Mouse (Mus musculus): ENCODE results near the gene Csnk1e. TPM values are rescaled to one million over a fixed set of nuclear protein-coding genes. Genes with fewer than 3 reads are reported as not detected.

Csnk1e gene
- total RNA-seq, 2 experiments from 2014 or later: 43.1 to 43.9 TPM

GRCm38 (mm10) chr15:79443856-79444410 lies 11.4 kb downstream of the Csnk1e start:
- no peak for DNase-seq

DNA sequence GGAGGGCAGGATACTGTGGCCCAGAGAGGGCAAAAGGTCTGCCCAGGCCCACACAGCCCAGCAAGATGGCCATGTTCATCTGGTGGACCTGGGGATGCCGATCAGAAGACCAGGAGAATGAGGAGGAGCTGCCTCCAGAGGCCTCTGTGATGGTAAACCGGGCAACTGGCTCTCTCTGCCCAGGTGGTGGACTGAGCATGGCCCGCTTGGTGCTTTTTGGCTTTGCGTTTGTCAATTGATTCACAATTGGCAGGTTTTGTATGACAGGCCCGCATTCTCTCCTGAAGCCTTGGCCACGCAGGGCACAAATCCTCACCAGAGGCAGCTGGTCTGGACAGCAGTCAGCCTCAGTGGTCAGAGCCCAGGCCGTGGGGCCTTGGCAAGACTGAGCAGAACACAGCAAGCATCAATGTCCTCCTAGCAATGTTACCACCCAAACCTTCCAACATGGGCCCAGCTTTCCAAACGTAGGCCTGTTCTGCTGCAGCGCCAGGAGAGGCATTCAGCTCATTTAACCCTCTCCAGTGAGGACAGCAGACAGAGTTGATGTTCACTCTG lies 12.3 kb downstream of the Csnk1e start:
- DNase-seq: no peak

DNA sequence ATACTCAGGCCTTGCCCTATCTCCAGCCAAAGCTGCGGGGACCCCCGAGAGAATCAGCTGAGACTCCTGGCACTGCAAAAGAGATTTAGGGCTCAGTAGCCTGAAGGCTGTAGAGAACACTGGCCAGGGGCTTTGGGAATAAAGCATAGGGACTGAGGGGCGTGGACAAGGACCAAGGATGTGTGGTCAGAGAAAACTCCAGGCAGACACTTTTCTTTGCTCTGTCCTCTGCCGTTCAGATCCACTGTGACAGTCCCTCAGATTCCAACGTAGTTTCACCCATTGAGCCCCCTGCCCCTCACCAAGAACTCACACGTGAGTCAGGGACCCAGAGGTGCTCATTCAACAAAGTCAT lies 13.1 kb downstream of the Csnk1e start:
- DNase-seq: no peak

- DNase-seq: peak; percentile 83
These were observed 13.8 kb downstream of the Csnk1e start for GRCm38 (mm10) chr15:79441331-79442256.

GRCm38 (mm10) chr15:79440651-79441330 lies 14.6 kb downstream of the Csnk1e start:
- DNase-seq: no peak

DNA sequence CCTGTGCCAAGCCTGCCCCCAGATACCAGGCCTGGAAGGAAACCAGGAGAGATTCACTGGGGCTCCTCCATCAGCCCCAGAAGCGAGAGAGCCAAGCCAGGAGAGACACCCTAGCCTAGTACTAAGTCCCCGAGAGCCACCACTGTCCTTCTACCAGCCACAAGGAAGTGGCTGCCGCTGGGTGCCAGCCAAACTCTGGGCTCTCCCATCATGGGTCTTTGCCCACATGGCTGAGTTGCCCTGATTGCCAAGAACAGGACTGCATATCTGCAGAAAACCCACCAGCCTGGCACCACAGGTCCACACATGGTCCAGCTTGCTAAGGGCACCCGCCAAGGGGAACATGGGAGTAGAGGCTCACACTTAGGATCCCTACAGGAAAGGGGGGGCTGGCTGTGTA lies 15.1 kb downstream of the Csnk1e start:
- DNase-seq: peak; percentile 68

- no peak for DNase-seq
These were observed 16.0 kb downstream of the Csnk1e start for GRCm38 (mm10) chr15:79439386-79439785.

DNA sequence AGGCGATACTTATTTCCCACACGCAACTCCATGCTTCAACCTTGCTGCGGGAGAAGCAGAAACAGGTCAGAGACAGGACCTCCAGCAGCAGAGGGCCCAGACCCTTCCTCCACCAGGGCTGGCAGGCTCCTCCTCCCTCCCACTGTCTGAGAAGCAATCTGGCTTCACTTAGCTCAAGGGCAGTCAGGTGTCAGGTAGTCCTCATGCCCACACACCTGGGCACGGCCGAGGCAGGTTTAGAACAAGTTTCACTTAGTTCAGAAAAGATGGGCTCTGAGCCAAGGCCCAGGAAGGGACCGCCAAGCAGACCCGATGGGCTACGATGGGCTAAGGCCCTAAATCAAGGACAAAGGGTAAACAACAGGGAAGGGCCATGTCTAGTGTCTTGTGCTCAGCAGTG lies 16.6 kb downstream of the Csnk1e start:
- DNase-seq: no peak

GRCm38 (mm10) chr15:79438209-79438810 lies 17.1 kb downstream of the Csnk1e start:
- no peak for DNase-seq

- no peak for DNase-seq
These were observed 17.7 kb downstream of the Csnk1e start for GRCm38 (mm10) chr15:79437541-79438208.

DNA sequence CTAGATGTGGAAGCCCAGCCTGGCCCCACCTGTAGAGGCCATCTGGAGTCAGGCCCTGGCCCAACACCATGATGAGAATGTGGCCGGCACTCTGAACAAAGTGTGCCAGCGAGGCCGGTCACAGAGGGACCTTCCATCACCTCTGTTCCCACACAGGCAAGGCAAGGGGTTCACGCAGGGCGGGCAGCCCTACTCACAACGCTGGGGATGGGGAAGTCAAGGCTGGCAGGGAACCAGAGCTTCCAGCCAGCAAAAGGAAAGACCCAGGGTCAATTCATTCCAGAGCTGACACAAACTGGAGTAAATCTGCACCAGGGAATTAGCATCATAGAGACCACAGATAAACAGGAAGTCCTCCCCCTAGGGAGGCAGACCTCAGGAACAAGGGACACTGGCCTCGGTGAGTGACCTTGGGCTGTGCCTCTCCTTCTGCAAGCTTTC lies 18.9 kb downstream of the Csnk1e start:
- DNase-seq: peak; percentile 52

DNA sequence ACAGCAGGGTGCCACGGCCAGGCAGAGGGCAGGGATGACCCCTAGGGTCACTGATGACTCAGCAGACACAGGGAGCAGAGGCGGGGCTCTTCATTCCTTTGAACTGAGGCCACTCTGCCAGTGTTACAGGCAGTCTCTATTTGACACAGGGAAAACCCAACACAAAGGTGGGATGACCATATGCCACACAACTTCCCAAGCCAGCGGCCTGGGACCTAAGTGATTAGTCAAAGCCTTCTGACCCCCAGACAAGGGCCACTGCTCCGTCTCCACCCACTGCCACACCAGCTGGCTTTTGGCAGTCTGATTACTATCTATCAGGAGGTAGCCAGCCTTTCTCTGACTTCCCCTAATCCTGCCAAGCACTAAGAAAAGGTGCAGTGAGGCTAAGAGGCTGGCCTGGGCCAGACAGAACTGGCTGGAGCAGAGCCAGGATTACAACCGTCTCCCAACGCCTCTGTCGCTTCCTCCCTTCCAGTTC lies 20.1 kb downstream of the Csnk1e start:
- DNase-seq: peak; percentile 51

DNA sequence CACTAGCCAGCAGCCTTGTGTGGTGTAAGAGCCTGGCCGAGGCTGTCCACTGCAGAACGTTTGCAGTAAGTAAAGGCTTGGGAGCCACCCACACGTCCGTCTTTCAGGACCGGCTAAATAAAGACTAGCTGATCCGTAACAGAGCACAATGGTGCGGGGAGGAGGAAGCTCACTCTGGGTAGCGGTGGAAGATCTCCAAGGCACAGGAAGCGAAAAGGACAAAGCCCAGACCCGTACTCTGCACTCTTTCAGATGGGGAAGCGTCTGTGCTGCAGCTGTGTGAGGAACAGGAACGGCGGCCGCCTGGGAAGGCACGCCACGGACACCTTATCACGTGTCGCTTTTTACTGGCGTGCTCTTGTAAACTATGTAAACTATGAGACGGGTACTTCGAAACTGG lies 22.5 kb downstream of the Csnk1e start:
- DNase-seq: no peak

DNA sequence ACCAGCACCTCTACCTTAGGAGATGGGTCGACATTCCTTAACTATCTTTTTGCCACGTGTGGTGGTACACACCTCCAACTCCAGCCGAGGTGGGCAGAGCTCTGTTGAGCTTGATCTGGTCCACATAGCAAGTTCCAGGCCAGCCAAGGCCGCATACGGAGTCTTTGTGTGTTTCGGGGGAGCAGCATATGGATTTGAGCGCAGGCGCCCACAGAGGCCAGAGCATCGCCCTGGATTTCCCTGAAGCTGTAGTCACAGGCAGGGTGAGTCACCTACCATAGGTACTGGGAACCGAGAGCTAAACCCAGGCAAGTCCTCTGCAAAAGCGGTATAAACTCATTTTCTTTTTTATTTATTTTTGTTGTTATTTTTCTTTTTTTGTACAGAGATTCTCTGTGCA lies 23.0 kb downstream of the Csnk1e start:
- DNase-seq: no peak

- no peak for DNase-seq
These were observed 23.4 kb downstream of the Csnk1e start for GRCm38 (mm10) chr15:79431925-79432324.

GRCm38 (mm10) chr15:79430461-79431000 lies 24.8 kb downstream of the Csnk1e start:
- no peak for DNase-seq

GRCm38 (mm10) chr15:79429994-79430393 lies 25.4 kb downstream of the Csnk1e start:
- DNase-seq: no peak

DNA sequence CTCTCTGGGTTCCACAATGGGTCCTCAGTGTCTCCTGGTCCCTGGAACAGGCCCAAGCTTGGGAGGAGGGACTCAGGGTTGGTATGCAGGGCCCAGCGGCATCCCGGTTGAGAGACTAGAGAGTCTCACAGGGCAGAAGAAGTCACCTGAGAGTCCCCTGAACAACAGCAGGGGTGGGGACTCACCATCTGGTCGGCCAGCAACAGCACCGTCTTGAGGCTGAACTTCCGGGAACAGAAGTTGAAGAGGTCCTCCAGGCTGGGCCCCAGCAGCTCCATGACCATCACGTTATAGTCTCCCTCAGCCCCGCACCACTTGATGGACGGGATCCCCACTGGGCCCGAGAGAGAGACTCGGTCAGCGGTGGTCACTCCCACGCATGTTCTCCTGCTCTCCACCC lies 25.8 kb downstream of the Csnk1e start:
- DNase-seq: no peak

- no peak for DNase-seq
These were observed 26.8 kb downstream of the Csnk1e start for GRCm38 (mm10) chr15:79428616-79429015.

- DNase-seq: no peak
These were observed 27.9 kb downstream of the Csnk1e start for GRCm38 (mm10) chr15:79427516-79427915.

DNA sequence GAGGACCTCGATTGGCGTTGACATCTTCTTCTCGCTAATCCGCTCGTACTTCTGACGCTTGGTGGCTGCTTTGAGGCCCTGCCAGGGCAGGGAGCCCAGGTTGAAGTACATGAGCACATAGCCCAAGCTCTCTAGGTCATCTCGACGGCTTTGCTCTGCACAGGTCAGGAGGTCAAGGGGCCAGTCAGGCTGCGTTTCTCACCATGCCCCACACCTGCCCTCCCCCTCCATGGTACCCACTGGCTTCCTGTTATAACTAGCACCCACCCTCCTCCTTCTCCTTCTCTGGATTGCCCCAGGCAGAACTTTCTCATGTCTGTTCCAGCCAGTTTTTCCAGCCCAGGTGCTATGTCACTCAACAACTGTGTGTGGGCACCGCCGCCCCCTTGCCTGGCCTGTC lies 29.9 kb downstream of the Csnk1e start:
- DNase-seq: no peak

All from gastrocnemius, postnatal 25 days (tissue).